Mouse (Mus musculus) NIH3T3 (cell line): ENCODE measurements around the gene Ints11.

Experiments
- DNase-seq: peaks from one replicate; pipeline ENCODE4 v3.0.0-alpha.2; 2012; ENCODE audit warnings: low read depth

Gene Ints11

DNA sequence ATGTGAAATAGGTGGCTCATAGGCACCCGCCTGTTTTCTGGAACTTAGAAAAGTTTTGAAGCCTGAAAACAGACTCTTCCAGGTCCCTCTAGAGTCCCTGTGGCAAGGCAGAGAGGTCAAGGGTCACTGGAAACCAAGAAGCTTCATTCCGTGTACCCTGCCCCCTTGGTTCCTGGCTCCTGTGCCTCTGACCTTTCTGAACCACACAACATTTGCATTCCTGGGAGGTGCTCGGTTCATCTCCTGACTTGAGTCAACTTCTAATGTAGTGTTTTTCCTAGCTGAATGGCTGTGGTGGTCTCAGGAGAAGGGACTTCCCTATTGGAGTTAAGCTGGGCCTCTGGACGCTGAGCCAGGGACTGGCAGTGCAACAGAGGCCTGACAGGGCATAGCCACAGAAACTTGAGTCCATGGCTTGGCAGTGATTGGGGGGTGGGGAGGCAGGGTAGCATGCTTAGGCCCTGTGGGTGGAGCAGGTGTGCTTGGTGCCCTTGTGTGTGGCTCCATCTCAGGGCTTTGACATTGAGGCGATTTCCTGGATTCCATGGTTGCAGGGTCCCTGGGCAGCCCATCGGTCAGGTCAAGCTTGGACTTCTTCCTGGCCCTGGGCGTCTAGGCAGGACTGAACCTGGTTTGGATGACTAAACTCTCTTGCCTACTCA, 20.8 kb upstream of the Ints11 start:
- no peak for DNase-seq

DNA sequence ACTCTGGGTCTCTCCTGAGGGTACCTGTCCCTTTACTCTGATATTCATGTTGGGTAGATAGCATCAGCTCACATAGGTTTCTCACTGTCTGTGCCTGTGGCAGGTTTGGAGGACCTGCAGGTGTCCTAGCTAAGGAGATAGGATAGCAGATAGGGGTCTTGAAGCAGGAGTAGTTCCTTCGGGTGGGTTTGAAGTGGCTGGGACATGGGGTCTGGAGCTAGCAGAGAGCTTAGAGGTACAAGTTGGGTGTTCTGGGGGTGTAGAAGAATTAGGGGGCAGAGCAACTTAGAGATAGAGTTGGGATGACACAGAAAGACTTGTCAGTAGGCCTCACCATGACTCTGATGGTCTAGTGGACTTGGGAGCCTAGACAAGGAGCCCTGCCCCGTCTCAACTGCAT, 20.0 kb upstream of the Ints11 start:
- DNase-seq: no peak

DNA sequence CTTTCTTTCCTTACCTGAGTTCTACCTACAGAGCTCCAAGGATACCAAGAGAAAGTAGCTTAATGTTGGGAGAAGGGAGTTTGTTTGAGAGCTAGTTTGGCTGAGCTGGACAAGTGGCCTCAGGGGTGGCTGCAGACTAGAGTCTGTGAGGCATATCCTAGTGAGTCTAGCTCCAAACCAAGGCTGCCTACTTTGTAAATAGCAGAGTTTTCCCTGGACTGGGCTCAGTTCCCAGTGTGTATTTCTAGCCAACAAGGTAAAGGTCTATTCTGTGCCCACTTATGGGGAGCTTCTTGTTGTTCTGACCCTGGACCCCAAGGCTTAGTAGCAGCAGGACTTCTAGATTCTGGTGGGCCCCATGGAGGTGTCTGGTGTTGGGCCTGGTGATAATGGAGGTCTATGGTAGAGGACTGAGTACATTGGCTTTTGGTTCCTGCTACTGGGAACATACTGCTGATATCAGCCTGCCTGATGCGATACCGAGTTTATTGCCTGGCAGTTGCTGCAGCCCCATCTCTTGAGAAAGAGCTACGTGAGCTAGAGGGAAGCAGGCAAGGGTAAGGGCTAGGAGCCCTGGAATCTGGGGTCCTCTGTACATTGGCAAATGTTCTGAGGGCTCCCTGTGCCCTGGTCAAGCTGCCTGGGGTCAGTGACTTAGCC, 19.4 kb upstream of the Ints11 start:
- DNase-seq: no peak

DNA sequence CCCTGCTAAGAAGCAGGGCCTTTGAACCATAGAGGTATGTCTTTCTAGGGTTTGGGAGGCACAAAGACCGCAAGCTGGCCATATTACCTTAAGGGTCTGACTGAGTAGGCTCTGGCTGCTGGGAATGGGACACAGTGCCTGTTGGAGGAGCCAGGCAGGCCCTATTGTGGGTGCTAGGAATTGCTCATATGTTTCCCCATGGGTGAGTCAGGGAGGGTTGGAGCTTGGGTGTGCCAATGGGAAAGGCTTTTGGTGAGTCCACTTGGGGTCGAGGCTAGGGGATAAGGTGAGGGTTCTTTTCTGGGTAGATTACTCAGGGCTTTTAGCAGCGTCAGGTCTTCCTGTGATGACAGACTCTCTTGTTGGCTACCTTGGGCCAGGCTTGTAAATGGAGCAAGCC, 18.0 kb upstream of the Ints11 start:
- DNase-seq: peak; percentile 32

DNA sequence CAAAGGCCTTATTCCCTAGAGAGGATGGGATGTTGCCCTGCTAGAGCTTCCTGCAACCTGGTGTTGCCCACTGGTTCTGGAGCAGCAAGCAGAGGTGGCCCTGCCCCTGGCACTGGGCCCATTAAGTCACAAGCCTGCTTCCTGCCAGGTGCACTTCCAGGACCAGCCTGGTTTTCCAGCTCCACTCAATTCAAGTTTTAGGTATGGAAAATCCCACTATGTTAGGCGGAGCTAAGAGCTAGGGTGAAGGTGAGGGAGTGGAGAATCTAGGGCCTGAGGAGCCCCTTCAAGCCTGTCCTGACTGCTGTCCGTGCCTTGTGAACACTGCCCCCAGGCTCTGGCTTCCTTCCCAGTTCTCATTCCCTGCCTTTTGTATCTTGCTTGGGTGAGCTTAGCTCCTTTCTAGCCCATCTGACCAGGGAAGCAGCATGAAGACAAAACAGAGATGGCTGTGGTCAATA, 17.4 kb upstream of the Ints11 start:
- no peak for DNase-seq

DNA sequence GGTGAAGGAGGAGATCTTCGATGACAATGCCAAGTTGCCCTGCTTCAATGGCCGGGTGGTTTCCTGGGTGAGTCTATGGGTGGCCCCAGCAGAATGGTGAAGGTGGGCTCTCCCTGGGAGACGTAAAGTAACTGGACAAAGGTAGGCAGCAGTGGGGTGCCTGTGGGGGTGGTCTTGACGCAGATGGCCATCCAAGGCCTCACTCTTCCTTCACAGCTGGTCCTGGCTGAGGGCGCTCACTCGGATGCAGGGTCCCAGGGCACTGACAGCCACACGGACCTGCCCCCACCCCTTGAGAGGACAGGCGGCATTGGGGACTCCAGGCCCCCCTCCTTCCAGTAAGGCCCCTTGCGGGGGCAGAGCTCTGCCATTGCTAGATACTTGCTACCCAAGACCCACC, 15.9 kb upstream of the Ints11 start:
- no peak for DNase-seq

DNA sequence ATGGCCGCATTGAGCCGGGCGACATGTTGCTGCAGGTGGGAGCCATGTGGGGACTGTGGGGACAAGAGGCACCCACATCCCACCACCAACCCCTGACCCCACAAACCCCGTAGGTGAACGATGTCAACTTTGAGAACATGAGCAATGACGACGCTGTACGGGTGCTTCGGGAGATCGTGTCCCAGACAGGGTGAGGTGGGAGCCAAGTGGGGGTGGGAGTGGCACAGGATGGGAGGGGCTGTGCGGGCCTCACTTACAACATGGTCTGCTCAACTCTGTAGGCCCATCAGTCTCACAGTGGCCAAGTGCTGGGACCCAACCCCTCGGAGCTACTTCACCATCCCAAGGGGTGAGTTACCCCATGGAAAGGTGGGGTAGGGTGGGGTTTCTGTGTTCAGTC, 14.4 kb upstream of the Ints11 start:
- DNase-seq: no peak

DNA sequence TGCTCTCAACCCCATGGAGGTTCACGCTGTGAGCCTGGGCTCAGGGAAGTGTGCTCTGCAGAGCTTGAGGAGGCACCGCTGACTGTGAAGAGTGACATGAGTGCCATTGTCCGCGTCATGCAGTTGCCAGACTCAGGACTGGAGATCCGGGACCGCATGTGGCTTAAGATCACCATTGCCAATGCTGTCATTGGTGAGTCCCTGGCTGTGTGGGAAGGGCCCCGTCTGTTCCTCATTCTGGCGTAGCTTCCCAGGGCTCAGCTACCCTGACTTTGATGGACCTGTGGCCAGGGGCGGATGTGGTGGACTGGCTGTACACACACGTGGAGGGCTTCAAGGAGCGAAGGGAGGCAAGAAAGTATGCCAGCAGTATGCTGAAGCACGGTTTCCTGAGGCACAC, 13.3 kb upstream of the Ints11 start:
- no peak for DNase-seq

DNA sequence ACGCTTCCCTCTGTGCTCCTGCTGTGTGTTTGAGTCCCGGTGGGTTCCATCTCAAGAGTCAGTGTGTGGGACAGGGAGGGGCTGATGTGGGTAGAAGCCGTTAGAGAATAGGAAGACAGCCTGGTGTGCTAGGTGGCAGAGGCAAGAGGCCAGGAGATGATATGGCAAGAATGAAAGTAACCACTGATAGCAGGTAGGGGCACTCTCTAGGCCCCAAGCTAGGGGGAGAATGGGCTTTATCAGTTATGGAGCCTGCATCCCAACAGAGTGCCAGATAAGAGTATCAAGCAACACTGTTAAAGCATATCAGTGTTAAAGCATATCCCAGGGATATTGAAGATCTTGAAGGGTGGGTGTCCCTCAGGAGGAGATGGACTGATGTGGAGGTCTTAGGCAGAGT, 12.5 kb upstream of the Ints11 start:
- DNase-seq: no peak

DNA sequence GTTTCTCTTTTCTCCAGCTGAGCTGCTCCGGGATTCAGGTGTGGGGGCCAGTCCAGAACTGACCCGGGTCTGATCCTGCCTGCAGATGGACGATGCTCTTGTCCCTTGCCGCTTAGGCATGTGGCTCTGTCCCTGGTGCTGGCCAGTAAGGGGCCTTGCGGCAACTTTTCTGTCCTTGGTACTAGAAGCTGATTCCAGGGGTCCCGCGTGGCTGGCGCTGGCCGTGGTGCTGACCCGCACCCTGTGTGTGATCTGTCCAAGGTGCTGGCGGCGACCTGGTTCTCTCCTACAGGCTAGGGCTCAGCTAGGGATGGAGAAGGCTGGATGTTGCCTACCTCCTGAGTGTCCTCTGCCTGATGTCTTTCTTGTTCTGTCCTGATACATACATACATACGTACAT, 10.0 kb upstream of the Ints11 start:
- no peak for DNase-seq

DNA sequence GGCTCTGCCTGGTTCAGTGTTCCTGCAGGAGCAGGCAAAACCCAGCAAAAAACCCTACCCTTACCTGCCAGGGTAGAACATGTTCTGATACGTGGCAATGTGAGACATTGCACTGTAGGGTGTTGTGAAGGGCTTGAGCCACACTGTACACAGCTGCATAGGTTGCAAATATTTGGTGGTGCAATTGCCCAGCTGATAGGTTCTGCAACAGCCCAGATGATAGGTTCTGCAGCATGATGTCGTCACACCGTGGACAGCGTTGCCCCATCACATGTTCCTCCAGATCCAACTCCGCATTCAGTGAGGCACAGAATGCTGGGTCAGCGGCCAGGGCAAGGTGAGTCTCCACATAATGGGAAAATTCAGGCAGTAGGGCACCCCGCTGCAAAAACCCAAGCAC, 7.6 kb upstream of the Ints11 start:
- DNase-seq: no peak

DNA sequence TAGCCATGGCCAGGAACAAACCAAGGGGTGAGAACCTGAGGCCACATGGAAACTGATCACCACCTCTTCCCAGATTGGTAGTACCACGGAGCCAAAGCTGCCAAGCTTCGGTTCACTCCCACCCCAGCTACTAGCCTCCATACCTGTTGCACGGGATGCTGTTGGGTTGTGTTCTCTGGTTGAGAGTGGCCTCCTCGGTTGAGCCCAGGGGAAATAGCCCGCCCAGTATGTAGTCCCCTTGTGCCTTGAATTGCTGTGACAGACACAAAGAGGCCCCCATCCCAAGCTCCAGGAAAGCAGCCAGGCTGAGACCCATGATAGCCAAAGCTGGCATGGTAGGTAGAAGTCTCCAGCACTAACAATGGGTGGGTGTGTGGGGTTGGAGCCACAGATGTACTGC, 6.3 kb upstream of the Ints11 start, which contains the start of gene Tas1r3:
Gene Tas1r3, minus strand, starts transcription at position 362 of the 400 bp plus-strand sequence.
- DNase-seq: no peak

DNA sequence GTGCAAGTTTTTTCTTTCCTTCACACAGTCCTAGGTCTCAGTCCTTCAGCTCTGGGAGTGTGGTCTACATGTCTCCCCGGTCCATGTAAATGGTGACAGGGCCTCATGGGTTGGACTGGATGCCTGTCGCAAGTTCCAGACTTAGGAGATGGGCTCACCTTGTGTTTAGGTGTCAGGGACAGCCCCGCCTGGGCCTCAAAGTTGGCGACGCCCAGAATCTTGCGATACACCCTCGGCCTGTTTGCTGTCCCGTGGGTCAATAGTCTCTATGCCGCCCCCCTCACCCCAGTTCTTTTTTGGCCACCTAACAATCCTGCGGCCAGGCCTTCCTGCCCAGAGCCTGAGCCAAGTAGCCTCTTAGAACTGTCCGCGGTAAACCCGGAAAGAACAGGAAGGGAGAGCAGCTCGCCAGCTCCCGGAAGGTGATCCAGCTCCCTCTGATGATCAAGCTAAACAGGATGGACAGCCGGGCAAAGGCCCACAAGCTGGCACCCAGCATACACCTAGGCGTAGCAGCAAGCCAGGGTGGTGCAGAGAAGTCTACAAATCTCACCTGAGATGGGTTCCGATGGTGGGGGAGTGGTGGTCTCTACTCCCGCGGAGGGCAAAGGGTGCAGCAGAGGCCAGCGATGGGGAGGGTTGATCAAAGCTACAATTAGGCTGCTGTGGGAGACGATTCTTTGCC, 590 bp upstream of the Ints11 start:
- DNase-seq: peak; percentile 49

DNA sequence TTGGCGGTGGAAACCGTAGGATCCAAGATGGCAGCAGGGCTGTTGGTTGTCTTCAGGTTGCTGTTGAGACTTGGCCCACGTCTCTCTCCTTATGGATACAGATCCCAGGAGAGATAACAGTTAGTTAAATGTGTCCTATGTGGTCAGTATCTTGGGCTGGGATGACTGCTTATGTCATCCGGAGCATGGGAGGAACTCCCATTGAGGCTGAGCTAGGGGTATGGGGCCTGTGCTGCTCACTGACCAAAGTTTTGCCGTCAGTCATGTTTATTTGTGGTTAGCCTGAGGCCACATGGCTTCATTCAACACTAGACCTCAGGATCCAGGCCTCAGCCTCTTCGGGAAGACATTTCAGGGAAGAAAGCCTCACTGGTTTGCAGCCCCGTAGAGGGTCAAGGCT, 2.1 kb downstream of the Ints11 start:
- peak; percentile 42 for DNase-seq

DNA sequence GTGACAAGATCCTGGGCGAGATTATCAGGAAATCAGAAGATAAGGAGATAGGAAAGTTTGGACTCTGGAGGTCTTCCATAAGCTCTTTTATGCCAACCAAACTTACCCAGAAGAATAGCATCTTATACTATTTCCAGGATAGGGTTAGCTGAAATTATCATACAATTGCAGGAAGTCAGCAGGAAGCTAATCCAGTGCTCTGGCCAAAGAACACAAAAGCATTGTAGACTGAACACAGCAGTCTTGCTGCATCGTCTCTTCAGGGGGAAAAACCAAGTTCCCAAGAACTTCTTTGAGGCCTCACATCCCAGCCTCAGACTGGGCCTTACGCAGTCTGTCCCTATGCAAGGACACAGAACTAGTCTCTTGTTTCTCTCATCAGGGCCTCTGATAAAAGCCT, 14.2 kb downstream of the Ints11 start:
- DNase-seq: no peak

DNA sequence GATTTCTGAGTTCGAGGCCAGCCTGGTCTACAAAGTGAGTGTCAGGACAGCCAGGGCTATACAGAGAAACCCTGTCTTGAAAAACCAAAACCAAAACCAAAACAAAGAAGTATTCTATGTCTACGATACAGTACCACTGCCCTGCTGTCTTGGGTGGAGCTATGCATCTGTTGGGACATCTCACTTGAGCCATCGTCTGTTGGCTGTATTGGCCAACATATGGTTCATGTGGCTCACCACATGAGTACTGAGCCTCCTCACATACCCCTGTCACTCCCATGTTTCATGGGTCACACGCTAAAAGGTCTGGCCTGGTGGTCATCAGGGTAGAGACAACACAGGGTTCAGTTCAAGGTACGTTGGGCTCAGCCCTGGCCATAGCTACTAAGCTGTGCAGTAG, 17.0 kb downstream of the Ints11 start:
- DNase-seq: no peak

DNA sequence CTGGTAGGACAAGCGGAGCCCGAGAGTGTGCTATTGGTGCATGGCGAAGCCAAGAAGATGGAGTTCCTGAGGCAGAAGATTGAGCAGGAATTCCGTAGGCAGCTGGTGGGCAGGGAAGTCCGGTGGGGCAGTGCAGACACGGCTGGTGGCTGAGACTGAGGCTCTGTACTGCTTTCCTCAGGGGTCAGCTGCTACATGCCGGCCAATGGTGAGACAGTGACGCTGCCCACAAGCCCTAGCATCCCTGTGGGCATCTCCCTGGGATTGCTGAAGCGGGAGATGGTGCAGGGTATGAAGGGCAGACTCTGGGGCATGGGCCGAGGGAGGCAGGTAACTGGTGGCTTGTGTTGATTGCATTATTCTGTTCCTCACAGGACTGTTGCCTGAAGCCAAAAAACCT, 18.3 kb downstream of the Ints11 start:
- no peak for DNase-seq

DNA sequence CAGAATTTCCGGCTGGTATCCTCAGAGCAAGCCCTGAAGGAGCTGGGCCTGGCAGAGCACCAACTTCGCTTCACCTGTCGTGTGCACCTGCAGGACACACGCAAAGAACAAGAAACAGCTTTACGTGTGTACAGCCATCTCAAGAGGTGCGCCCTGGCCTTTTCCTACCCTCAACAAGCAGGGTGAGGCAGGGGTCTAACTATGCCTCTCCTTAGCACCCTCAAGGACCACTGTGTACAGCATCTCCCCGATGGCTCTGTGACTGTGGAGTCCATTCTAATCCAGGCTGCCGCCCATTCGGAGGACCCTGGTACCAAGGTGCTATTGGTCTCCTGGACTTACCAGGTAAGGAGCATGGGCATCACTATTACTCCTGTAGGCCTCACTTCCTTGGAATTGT, 18.8 kb downstream of the Ints11 start:
- DNase-seq: no peak

DNA sequence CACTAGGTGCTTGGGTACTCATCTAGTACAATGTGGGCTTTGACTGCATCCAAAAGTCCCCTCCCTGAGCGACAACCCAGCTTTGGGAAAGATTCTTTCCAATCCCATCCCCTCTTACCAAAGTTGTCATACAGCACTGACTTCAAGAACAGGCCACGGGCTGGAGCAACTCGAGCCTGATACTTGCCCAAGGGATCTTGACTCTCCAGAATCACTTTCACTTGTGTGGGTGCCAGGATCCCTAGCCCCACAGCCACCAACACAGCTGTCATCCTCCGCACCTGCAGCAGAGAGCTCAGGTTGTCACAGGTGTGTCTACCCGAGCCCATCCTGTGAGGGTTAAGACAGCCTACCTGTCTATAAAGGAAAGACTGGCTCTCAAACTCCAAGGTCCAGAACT, 20.0 kb downstream of the Ints11 start:
- DNase-seq: no peak

DNA sequence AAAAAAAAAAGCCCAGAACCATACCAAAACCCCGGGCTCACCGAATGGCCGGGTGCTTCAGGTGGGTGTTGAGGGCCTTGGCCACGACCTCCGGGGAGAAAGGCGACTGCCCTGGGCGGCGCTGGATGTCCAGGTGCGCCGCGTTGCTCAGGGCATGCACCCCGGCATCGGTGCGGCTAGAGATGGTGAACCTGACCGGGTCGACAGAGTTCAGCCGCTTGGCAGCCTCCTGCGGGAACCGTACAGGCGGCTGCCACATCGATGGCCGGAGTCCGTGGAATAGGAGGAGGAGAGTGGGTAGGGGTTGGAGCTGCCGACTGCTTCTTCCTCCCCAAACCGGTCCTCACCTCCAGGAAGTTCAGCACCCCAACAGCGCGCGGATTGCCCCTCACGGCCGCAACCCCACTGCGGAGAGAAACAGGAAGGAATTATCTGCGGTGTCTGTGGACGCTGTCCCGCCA, 21.7 kb downstream of the Ints11 start:
- DNase-seq: no peak

DNA sequence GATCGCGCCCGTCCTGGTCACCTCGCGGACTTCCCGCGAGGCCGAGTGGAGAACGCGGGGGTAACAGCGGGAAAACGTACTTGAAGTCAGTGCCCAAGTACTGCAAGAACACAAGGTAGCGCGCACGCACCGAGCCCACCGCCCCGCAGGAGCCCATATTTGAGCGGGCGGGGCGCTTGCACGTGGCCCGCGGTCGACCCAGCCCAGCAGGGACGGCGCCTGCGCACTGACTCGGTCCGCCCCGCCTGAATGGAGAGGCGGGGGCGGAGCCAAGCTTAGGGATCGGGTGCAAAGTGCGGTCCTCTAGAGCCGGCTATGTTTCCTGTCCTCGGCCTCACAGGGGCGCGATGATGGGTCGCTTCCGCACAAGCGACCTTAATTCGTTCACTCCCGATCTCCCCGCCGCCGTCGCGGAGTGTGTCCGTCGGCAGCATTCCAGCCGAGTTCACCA, 22.2 kb downstream of the Ints11 start, which contains the start of the genes Pusl1 and Acap3:
Gene Pusl1, minus strand, starts transcription at position 231 of the 451 bp plus-strand sequence.
Gene Acap3, plus strand, starts transcription at position 272 of the 451 bp plus-strand sequence.
- peak; percentile 96 for DNase-seq

DNA sequence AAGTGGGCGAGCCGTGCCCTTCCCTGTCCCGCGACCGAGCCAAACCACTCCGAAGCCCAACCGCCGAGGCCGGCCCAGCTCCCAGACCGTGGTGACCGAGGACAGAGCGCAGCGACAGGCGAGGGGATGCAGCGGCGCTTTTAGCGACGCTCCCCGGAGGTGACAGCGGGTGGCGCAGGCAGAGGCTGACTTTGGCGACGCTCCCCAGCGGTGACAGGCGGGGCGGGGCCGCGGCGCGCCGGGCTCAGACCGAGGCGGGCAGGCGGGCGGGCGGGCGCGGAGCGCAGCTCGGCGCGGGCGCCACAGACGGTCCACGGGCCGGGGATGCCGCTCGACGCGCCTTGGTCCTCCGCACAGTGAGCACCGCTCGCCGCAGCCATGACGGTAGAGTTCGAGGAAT, 22.7 kb downstream of the Ints11 start:
- peak; percentile 84 for DNase-seq
